Mouse (Mus musculus) MEL (cell line): ENCODE measurements at regions not wholly inside any gene's neighbourhood (a gene's known extent, or its start where the extent isn't known, plus 50 kb on each side); places are given as distances from the start of the nearest gene placed in this dataset.

Experiments used
- DNase-seq: peaks from one replicate; pipeline ENCODE4 v3.0.0; 2011; ENCODE audit warnings: low read depth, low spot score
- H3K27ac ChIP-seq: 2 replicates; pipeline ENCODE4 v1.5.1; 2012; ENCODE audit warnings: low read depth, mild to moderate bottlenecking, control low read depth, low read length, moderate library complexity; ENCODE audit not compliant: control insufficient read depth
- H3K27me3 ChIP-seq, 2 experiments: fragments of 150-350 bp in 1 of 2; sonication (generic) in 1 of 2; 2 replicates each; pipeline ENCODE4 v1.6.1; 2012; ENCODE audit warnings: low read length in 2 of 2, mild to moderate bottlenecking in 2 of 2, improper control_type of control experiment in 1 of 2, moderate library complexity in 1 of 2; ENCODE audit not compliant: insufficient read depth in 2 of 2, control insufficient read depth in 1 of 2
- H3K36me3 ChIP-seq, 2 experiments: 2 replicates each; pipeline ENCODE4 v1.6.1; 2012 to 2014; ENCODE audit warnings: low read length in 2 of 2, improper control_type of control experiment in 1 of 2, inconsistent platforms in 1 of 2, mild to moderate bottlenecking in 1 of 2; ENCODE audit not compliant: insufficient read depth in 2 of 2, control insufficient read depth in 1 of 2
- H3K4me1 ChIP-seq, 2 experiments: fragments of 150-350 bp in 1 of 2; sonication (generic) in 1 of 2; 2 replicates each; pipeline ENCODE4 v1.6.1; 2012; ENCODE audit warnings: low read length in 2 of 2, improper control_type of control experiment in 1 of 2, mild to moderate bottlenecking in 1 of 2; ENCODE audit not compliant: insufficient read depth in 2 of 2, control insufficient read depth in 1 of 2
- H3K4me3 ChIP-seq, 2 experiments: fragments of 150-350 bp in 1 of 2; sonication (generic) in 1 of 2; 2 replicates each; pipeline ENCODE4 v1.5.1; 2012; ENCODE audit warnings: low read depth in 2 of 2, low read length in 2 of 2, mild to moderate bottlenecking in 2 of 2, moderate library complexity in 2 of 2, control low read depth in 1 of 2, improper control_type of control experiment in 1 of 2; ENCODE audit not compliant: control insufficient read depth in 1 of 2, insufficient read depth in 1 of 2
- H3K79me2 ChIP-seq: 2 replicates; pipeline ENCODE4 v1.6.1; 2012; ENCODE audit warnings: mild to moderate bottlenecking, low read length, moderate library complexity; ENCODE audit not compliant: control insufficient read depth, poor library complexity, insufficient read depth
- H3K9ac ChIP-seq: 2 replicates; pipeline ENCODE4 v1.6.1; 2012; ENCODE audit warnings: low read depth, mild to moderate bottlenecking, control low read depth, low read length, moderate library complexity; ENCODE audit not compliant: control insufficient read depth, poor library complexity, severe bottlenecking
- H3K9me3 ChIP-seq: fragments of 150-350 bp; sonication (generic); replicated peaks from 2 replicates; pipeline ENCODE4 v1.6.1; 2012; ENCODE audit warnings: mild to moderate bottlenecking, low read length, improper control_type of control experiment, moderate library complexity; ENCODE audit not compliant: insufficient read depth
- CHD2 ChIP-seq: IDR thresholded peaks from 2 replicates; pipeline ENCODE4 v1.6.1; 2011; ENCODE audit warnings: low read length, improper control_type of control experiment
- CTCF ChIP-seq, 3 experiments: IDR thresholded peaks in 2 of 3; conservative IDR thresholded peaks in 1 of 3; 2 replicates each; pipeline ENCODE4 v1.5.1; 2011 to 2012; ENCODE audit warnings: low read length in 3 of 3, low read depth in 2 of 3, mild to moderate bottlenecking in 2 of 3, improper control_type of control experiment in 1 of 3, inconsistent platforms in 1 of 3, mixed read lengths in 1 of 3, moderate library complexity in 1 of 3; ENCODE audit not compliant: control insufficient read depth in 1 of 3, insufficient read depth in 1 of 3, poor library complexity in 1 of 3, severe bottlenecking in 1 of 3
- EP300 ChIP-seq, 2 experiments: IDR thresholded peaks; 2 replicates each; pipeline ENCODE4 v1.6.1; 2011; ENCODE audit warnings: improper control_type of control experiment in 2 of 2, low read length in 2 of 2, low read depth in 1 of 2, mild to moderate bottlenecking in 1 of 2
- GATA1 ChIP-seq: IDR thresholded peaks from 2 replicates; pipeline ENCODE4 v1.6.1; 2011; ENCODE audit warnings: low read depth, low read length, improper control_type of control experiment
- HCFC1 ChIP-seq: IDR thresholded peaks from 2 replicates; pipeline ENCODE4 v1.6.1; 2012; ENCODE audit warnings: low read depth, mild to moderate bottlenecking, inconsistent platforms, low read length, improper control_type of control experiment, moderate library complexity
- MAFK ChIP-seq: IDR thresholded peaks from 2 replicates; pipeline ENCODE4 v1.6.1; 2011; ENCODE audit warnings: low read depth, mild to moderate bottlenecking, low read length, improper control_type of control experiment, borderline replicate concordance
- MAX ChIP-seq: IDR thresholded peaks from 2 replicates; pipeline ENCODE4 v1.6.1; 2011; ENCODE audit warnings: low read length, improper control_type of control experiment
- MAZ ChIP-seq: IDR thresholded peaks from 2 replicates; pipeline ENCODE4 v1.6.1; 2012; ENCODE audit warnings: low read depth, mild to moderate bottlenecking, inconsistent platforms, low read length, improper control_type of control experiment
- MEF2A ChIP-seq: IDR thresholded peaks from 2 replicates; pipeline ENCODE4 v1.6.1; 2014; ENCODE audit warnings: low read depth, mild to moderate bottlenecking, inconsistent platforms, low read length, improper control_type of control experiment; ENCODE audit not compliant: poor library complexity, insufficient replicate concordance, severe bottlenecking; ENCODE audit errors: extremely low read depth
- MYB ChIP-seq: IDR thresholded peaks from 2 replicates; pipeline ENCODE4 v1.6.1; 2011; ENCODE audit warnings: mild to moderate bottlenecking, low read depth, low read length, improper control_type of control experiment
- MYC ChIP-seq: IDR thresholded peaks from 2 replicates; pipeline ENCODE4 v1.6.1; 2011; ENCODE audit warnings: low read depth, mild to moderate bottlenecking, low read length, improper control_type of control experiment, moderate library complexity
- NELFE ChIP-seq: IDR thresholded peaks from 2 replicates; pipeline ENCODE4 v1.6.1; 2011; ENCODE audit warnings: low read depth, low read length, improper control_type of control experiment
- POLR2AphosphoS2 ChIP-seq: IDR thresholded peaks from 2 replicates; pipeline ENCODE4 v1.6.1; 2011; ENCODE audit warnings: low read length, improper control_type of control experiment
- POLR2AphosphoS5 ChIP-seq: IDR thresholded peaks from 2 replicates; pipeline ENCODE4 v1.6.1; 2012; ENCODE audit warnings: low read depth, borderline replicate concordance, mild to moderate bottlenecking, inconsistent platforms, low read length, moderate library complexity, mixed read lengths
- RAD21 ChIP-seq: IDR thresholded peaks from 2 replicates; pipeline ENCODE4 v1.6.1; 2011; ENCODE audit warnings: mild to moderate bottlenecking, low read depth, low read length, improper control_type of control experiment
- RCOR1 ChIP-seq: IDR thresholded peaks from 2 replicates; pipeline ENCODE4 v1.6.1; 2012; ENCODE audit warnings: low read depth, mild to moderate bottlenecking, inconsistent platforms, low read length, improper control_type of control experiment
- TAL1 ChIP-seq: IDR thresholded peaks from 2 replicates; pipeline ENCODE4 v1.6.1; 2012; ENCODE audit warnings: mild to moderate bottlenecking, inconsistent platforms, low read length, moderate library complexity, mixed read lengths
- TBP ChIP-seq: IDR thresholded peaks from 2 replicates; pipeline ENCODE4 v1.8.0; 2011; ENCODE audit warnings: low read depth, low read length, improper control_type of control experiment
- USF2 ChIP-seq, 2 experiments: IDR thresholded peaks; 2 replicates each; pipeline ENCODE4 v1.6.1; 2011 to 2012; ENCODE audit warnings: improper control_type of control experiment in 2 of 2, low read length in 2 of 2, borderline replicate concordance in 1 of 2, inconsistent platforms in 1 of 2, low read depth in 1 of 2, mild to moderate bottlenecking in 1 of 2; ENCODE audit not compliant: insufficient read depth in 1 of 2
- ZKSCAN1 ChIP-seq: IDR thresholded peaks from 2 replicates; pipeline ENCODE4 v1.6.1; 2012; ENCODE audit warnings: low read depth, mild to moderate bottlenecking, inconsistent platforms, low read length, improper control_type of control experiment, moderate library complexity
- ZMIZ1 ChIP-seq: IDR thresholded peaks from 2 replicates; pipeline ENCODE4 v1.6.1; 2012; ENCODE audit warnings: low read depth, mild to moderate bottlenecking, inconsistent platforms, low read length, improper control_type of control experiment, moderate library complexity
- ZNF384 ChIP-seq: IDR thresholded peaks from 2 replicates; pipeline ENCODE4 v1.6.1; 2012; ENCODE audit warnings: low read depth, mild to moderate bottlenecking, inconsistent platforms, low read length, improper control_type of control experiment

GRCm38 (mm10) chr12:109952933-109953332 lies 325.9 kb upstream of the Dio3 start:
- Histone ChIP-seq H3K79me2 (no peaks in the 10 kb centered on the region), H3K4me1 (no peaks in the 10 kb centered on the region), H3K9me3 (no peaks in the 10 kb centered on the region), H3K9ac (no peak overlapping the region), H3K36me3 (no peaks in the 10 kb centered on the region), H3K27ac (no peak overlapping the region), H3K27me3 (no peaks in the 10 kb centered on the region), H3K4me3 (no peak overlapping the region)
- DNase-seq, result no peak
- no peak for TF ChIP-seq NELFE
- TF ChIP-seq MAFK, result no peak
- no peak for TF ChIP-seq MYC
- TF ChIP-seq RCOR1, result no peak
- no peak for TF ChIP-seq POLR2AphosphoS2

GRCm38 (mm10) chr12:109957305-109957704 lies 321.6 kb upstream of the Dio3 start:
- H3K9me3 ChIP-seq, result no peaks in the 10 kb centered on the region
- H3K4me3 ChIP-seq, result no peak overlapping the region
- no peaks in the 10 kb centered on the region for H3K79me2 ChIP-seq
- no peak overlapping the region for H3K27ac ChIP-seq
- H3K36me3 ChIP-seq, result no peaks in the 10 kb centered on the region
- H3K9ac ChIP-seq, result no peak overlapping the region
- no peaks in the 10 kb centered on the region for H3K27me3 ChIP-seq
- TF ChIP-seq MEF2A (no peak), ZMIZ1 (no peak), TBP (no peak), USF2 (IDR thresholded peaks at IDR 0.05; ENCODE audit: borderline replicate concordance in 1 of 2, insufficient read depth in 1 of 2, low read depth in 1 of 2, low read length in 2 of 2) (no peak), MAX (no peak), CHD2 (no peak), RAD21 (no peak), MYB (no peak), ZNF384 (no peak), HCFC1 (no peak), MAZ (no peak), TAL1 (no peak), GATA1 (no peak), POLR2AphosphoS5 (no peak), NELFE (no peak), EP300 (IDR thresholded peaks at IDR 0.05; ENCODE audit: low read depth in 1 of 2, low read length in 2 of 2) (no peak), ZKSCAN1 (no peak), CTCF (IDR thresholded peaks at IDR 0.05 in 2 of 3, conservative IDR thresholded peaks at IDR 0.05 in 1 of 3; ENCODE audit: control insufficient read depth in 1 of 3, insufficient read depth in 1 of 3, low read depth in 2 of 3, low read length in 3 of 3, poor library complexity in 1 of 3, severe bottlenecking in 1 of 3) (no peak), MAFK (no peak)
- H3K4me1 ChIP-seq, result no peaks in the 10 kb centered on the region
- no peak for DNase-seq
